In genomic region chr14:84252583-84252982, GRCm38 (mm10) we compare ENCODE assay signal across 25 mouse cellular contexts.
"Had no signal": no experiment of that assay in that cellular context is flagged by ENCODE, and none has a peak within 500 bp of the region (broad histone marks: within the 10 kb centered on the region; RNA-seq: fewer than 3 reads in every experiment).

No protein-coding gene starts in this region.

- H3K4me3 ChIP-seq: gastrocnemius, adult 2 months; heart, embryonic 10.5 days; heart, embryonic 12.5 days; hindbrain, embryonic 10.5 days; hindbrain, embryonic 12.5 days; kidney, embryonic 15.5 days; left cerebral cortex, adult 2 months; limb, embryonic 13.5 days; limb, embryonic 15.5 days; liver, embryonic 12.5 days had no signal

- H3K27ac ChIP-seq: gastrocnemius, adult 2 months; heart, embryonic 10.5 days; hindbrain, embryonic 10.5 days; hindbrain, embryonic 12.5 days; hindbrain, embryonic 14.5 days; kidney, embryonic 15.5 days; kidney, postnatal 0 days; left cerebral cortex, adult 2 months; limb, embryonic 13.5 days; limb, embryonic 15.5 days; liver, embryonic 12.5 days; liver, embryonic 14.5 days had no signal

- H3K9me3 ChIP-seq: heart, embryonic 10.5 days; heart, embryonic 12.5 days; hindbrain, embryonic 10.5 days; hindbrain, embryonic 12.5 days; kidney, embryonic 15.5 days; limb, embryonic 13.5 days; limb, embryonic 15.5 days; liver, embryonic 12.5 days had no signal

- DNase-seq: gastrocnemius, adult 2 months; gastrocnemius, postnatal 10 days; gastrocnemius, postnatal 25 days; heart, adult 18-20 months; heart, postnatal 10 days; heart, postnatal 4 days; kidney, adult 11 months; kidney, adult 2 months; kidney, adult 9 months; kidney, postnatal 14 days; kidney, postnatal 36 days; layer of hippocampus, adult 9-11 months; layer of hippocampus, postnatal 36 days had no signal

- H3K4me1 ChIP-seq: heart, embryonic 10.5 days; heart, embryonic 12.5 days; hindbrain, embryonic 10.5 days; hindbrain, embryonic 12.5 days; kidney, embryonic 15.5 days; limb, embryonic 13.5 days; limb, embryonic 15.5 days; liver, embryonic 12.5 days had no signal

- H3K36me3 ChIP-seq: heart, embryonic 10.5 days; heart, embryonic 12.5 days; hindbrain, embryonic 10.5 days; hindbrain, embryonic 12.5 days; kidney, embryonic 15.5 days; limb, embryonic 13.5 days; limb, embryonic 15.5 days; liver, embryonic 12.5 days had no signal

- H3K27me3 ChIP-seq: heart, embryonic 12.5 days; hindbrain, embryonic 12.5 days; kidney, embryonic 15.5 days; limb, embryonic 13.5 days; limb, embryonic 15.5 days; liver, embryonic 12.5 days had no signal

- H3K9ac ChIP-seq: heart, embryonic 12.5 days; hindbrain, embryonic 12.5 days; hindbrain, embryonic 14.5 days; kidney, embryonic 15.5 days; limb, embryonic 13.5 days; limb, embryonic 15.5 days; liver, embryonic 12.5 days; liver, embryonic 14.5 days had no signal
